Mouse (Mus musculus) c-Kit-positive CD71-positive TER-119-negative erythroid progenitor cells, embryonic 14.5 days (primary cell): ENCODE results near the gene Fntb.

ENCODE experiments used
- DNase-seq: peaks from one replicate; pipeline ENCODE4 v3.0.0-alpha.2; 2013; ENCODE audit warnings: low read depth

Fntb gene

GRCm38 (mm10) chr12:76924904-76925604 is 159.7 kb downstream of the Fntb start:
- no peak for DNase-seq

- no peak for DNase-seq
Measured at GRCm38 (mm10) chr12:76926338-76926945, 161.1 kb downstream of the Fntb start.

GRCm38 (mm10) chr12:76927012-76927411 is 161.6 kb downstream of the Fntb start:
- DNase-seq = no peak

- no peak for DNase-seq
Measured at GRCm38 (mm10) chr12:76927539-76927938, 162.2 kb downstream of the Fntb start.

GRCm38 (mm10) chr12:76930177-76930576 is 164.8 kb downstream of the Fntb start:
- DNase-seq = peak; percentile 66

GRCm38 (mm10) chr12:76931739-76932687 is 166.6 kb downstream of the Fntb start:
- no peak for DNase-seq

- no peak for DNase-seq
Measured at GRCm38 (mm10) chr12:76932688-76933060, 167.3 kb downstream of the Fntb start.

GRCm38 (mm10) chr12:76934438-76934837 is 169.0 kb downstream of the Fntb start:
- DNase-seq = no peak

- DNase-seq = no peak
Measured at GRCm38 (mm10) chr12:76936211-76936610, 170.8 kb downstream of the Fntb start.

- DNase-seq = no peak
Measured at GRCm38 (mm10) chr12:76938013-76938412, 172.6 kb downstream of the Fntb start.

GRCm38 (mm10) chr12:76941524-76941923 is 176.1 kb downstream of the Fntb start:
- no peak for DNase-seq

- DNase-seq = no peak
Measured at GRCm38 (mm10) chr12:76942476-76942875, 177.1 kb downstream of the Fntb start.

- no peak for DNase-seq
Measured at GRCm38 (mm10) chr12:76943046-76943445, 177.7 kb downstream of the Fntb start.

- DNase-seq = no peak
Measured at GRCm38 (mm10) chr12:76943466-76943865, 178.1 kb downstream of the Fntb start.

- no peak for DNase-seq
Measured at GRCm38 (mm10) chr12:76947487-76947886, 182.1 kb downstream of the Fntb start.

GRCm38 (mm10) chr12:76948185-76948584 is 182.8 kb downstream of the Fntb start:
- DNase-seq = no peak

GRCm38 (mm10) chr12:76948781-76949180 is 183.4 kb downstream of the Fntb start:
- no peak for DNase-seq

GRCm38 (mm10) chr12:76950330-76950729 is 184.9 kb downstream of the Fntb start:
- no peak for DNase-seq

GRCm38 (mm10) chr12:76953750-76954363 is 188.5 kb downstream of the Fntb start:
- DNase-seq = no peak

GRCm38 (mm10) chr12:76954698-76955423 is 189.5 kb downstream of the Fntb start:
- DNase-seq = no peak

- DNase-seq = no peak
Measured at GRCm38 (mm10) chr12:76957688-76958087, 192.3 kb downstream of the Fntb start.
